Mouse (Mus musculus) liver, embryonic 14.5 days (tissue): Measurements from ENCODE around the gene Rhox7b. TPM values are rescaled to one million over a fixed set of nuclear protein-coding genes. Genes with fewer than 3 reads are reported as not detected.
"Not testable (repeated sequence)": the region's sequence is repeated elsewhere in the genome, so short reads cannot be mapped to it uniquely, and the experiment has no call there.

ENCODE experiments used
- ATAC-seq: fragments of 200-750 bp; cut with Nextera tagmentation; 2 replicates; pipeline ENCODE4 v1.8.0; 2017; ENCODE audit warnings: moderate number of reproducible peaks, mild to moderate bottlenecking, moderate library complexity; ENCODE audit not compliant: insufficient read depth
- DNase-seq, 3 experiments: peaks; one replicate each; pipeline ENCODE4 v3.0.0-alpha.2; 2012 to 2013; ENCODE audit warnings: low read depth in 3 of 3, low spot score in 3 of 3
- H3K27ac ChIP-seq: fragments of 300-500 bp; sonication (generic); 2 replicates; pipeline ENCODE4 v1.5.1; 2014; ENCODE audit warnings: moderate library complexity, mild to moderate bottlenecking, control low read depth, inconsistent platforms
- H3K27me3 ChIP-seq: fragments of 300-500 bp; sonication (generic); 2 replicates; pipeline ENCODE4 v1.6.1; 2014; ENCODE audit warnings: mild to moderate bottlenecking, low read length, moderate library complexity; ENCODE audit not compliant: control insufficient read depth, insufficient read depth
- H3K36me3 ChIP-seq: fragments of 300-500 bp; sonication (generic); replicated peaks from 2 replicates; pipeline ENCODE4 v1.6.1; 2014; ENCODE audit warnings: low read depth; ENCODE audit not compliant: control insufficient read depth, insufficient read depth
- H3K4me1 ChIP-seq, 2 experiments: fragments of 200-500 bp in 1 of 2; fragments of 300-500 bp in 1 of 2; sonication (generic) in 1 of 2; replicated peaks; 2 replicates each; pipeline ENCODE4 v1.6.1; 2012 to 2014; ENCODE audit warnings: antibody characterized with exemption in 1 of 2, inconsistent platforms in 1 of 2, low read length in 1 of 2; ENCODE audit not compliant: control insufficient read depth in 2 of 2, insufficient read depth in 2 of 2
- H3K4me2 ChIP-seq: fragments of 300-500 bp; sonication (generic); 2 replicates; pipeline ENCODE4 v1.6.1; 2014; ENCODE audit warnings: low read depth, mild to moderate bottlenecking, control low read depth, moderate library complexity
- H3K4me3 ChIP-seq, 2 experiments: fragments of 200-500 bp in 1 of 2; fragments of 300-500 bp in 1 of 2; sonication (generic) in 1 of 2; 2 replicates each; pipeline ENCODE4 v1.5.1; 2012 to 2014; ENCODE audit warnings: low read depth in 2 of 2, low read length in 2 of 2, mild to moderate bottlenecking in 2 of 2, control low read depth in 1 of 2, inconsistent platforms in 1 of 2, moderate library complexity in 1 of 2; ENCODE audit not compliant: insufficient read depth in 1 of 2
- H3K9ac ChIP-seq: fragments of 300-500 bp; sonication (generic); replicated peaks from 2 replicates; pipeline ENCODE4 v1.6.1; 2014; ENCODE audit warnings: mild to moderate bottlenecking, control low read depth, moderate library complexity
- H3K9me3 ChIP-seq: fragments of 300-500 bp; sonication (generic); 2 replicates; pipeline ENCODE4 v1.6.1; 2016; ENCODE audit warnings: low read length, mixed read lengths; ENCODE audit not compliant: control insufficient read depth
- CTCF ChIP-seq: IDR thresholded peaks from 2 replicates; pipeline ENCODE4 v1.5.1; 2016; ENCODE audit warnings: antibody characterized with exemption, low read depth, control low read depth
- EP300 ChIP-seq: IDR thresholded peaks from 2 replicates; pipeline ENCODE4 v1.6.1; 2016; ENCODE audit warnings: antibody characterized with exemption, low read depth
- WGBS: fragments of 180-500 bp; shearing (Covaris S2); extraction: QIAGEN DNeasy Blood & Tissue Kit; methylation state at CpG from one replicate; pipeline ENCODE4 v1.1.7; 2014; ENCODE audit not compliant: insufficient replicate concordance; 5-methylcytosine and 5-hydroxymethylcytosine counted together
- polyA plus RNA-seq, 2 experiments: library from polyadenylated mRNA; depleted of rRNA in 1 of 2; stranded (reverse) in 1 of 2; unstranded in 1 of 2; fragments of >200 nt; fragmentation: Nextera tagmentation in 1 of 2; extraction: Ambion mirVana in 1 of 2; gene quantifications; 2 replicates each; pipeline versions ENCODE4 v1.2.1 to v1.2.3; 2012 to 2014

Rhox7b gene
- polyA plus RNA-seq (2012; rRNA removed) (not detected in 2 replicates), polyA plus RNA-seq (2014; fragmentation: Nextera tagmentation; extraction: Ambion mirVana) (not detected in 2 replicates)

DNA sequence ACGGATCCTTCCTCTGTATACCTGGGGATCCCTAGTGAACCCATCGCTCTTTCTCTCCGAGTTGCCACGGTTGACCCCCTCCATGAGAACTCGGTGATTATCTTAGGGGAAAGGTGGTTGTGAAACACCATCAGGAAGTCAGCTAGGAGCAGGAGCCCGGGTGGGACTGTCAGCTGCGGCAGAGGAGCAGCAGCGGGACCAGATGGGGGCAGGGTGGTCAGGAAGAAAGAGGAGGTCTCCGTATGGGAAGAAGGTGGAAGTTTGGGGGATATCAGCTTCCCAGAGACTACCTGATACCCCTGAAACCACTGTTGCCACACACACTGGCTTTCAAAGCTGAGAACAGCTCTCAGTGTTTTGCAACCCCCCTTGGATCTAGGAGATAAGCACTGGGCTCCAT lies at the start of gene Rhox7b:
Gene Rhox7b, minus strand, starts transcription at position 101 of the 400 bp plus-strand sequence.
- H3K27ac ChIP-seq, H3K9me3 ChIP-seq, H3K36me3 ChIP-seq, H3K4me1 ChIP-seq, H3K9ac ChIP-seq, DNase-seq, H3K4me3 ChIP-seq, ATAC-seq, H3K4me2 ChIP-seq, H3K27me3 ChIP-seq: not testable (repeated sequence)
- 50% methylated on average over 9 of the region's 9 CpGs for WGBS

DNA sequence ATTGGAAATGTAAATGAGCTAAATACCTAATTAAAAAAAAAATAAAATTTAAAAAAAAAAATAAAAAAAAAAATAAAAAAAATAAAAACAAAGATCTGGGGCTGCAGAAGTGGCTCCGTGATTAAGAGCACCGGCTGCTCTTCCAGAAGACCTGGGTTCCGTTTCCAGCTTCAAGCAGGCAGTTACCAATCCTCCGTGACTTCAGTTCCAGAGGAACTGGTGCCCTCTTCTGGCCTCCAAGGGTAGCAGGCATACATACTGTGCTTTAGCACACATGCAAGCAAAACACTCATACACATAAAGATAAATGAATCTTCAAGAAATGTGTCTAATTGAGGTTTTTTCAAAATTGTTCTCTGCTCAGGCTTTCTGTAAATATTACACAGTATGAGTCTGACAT lies 19.3 kb upstream of the Rhox7b start:
- Histone ChIP-seq H3K9ac (no peak overlapping the region), H3K4me3 (no peak overlapping the region), H3K4me2 (no peak overlapping the region), H3K36me3 (no peaks in the 10 kb centered on the region), H3K9me3 (no peaks in the 10 kb centered on the region), H3K27ac (no peak overlapping the region), H3K27me3 (no peaks in the 10 kb centered on the region), H3K4me1 (no peaks in the 10 kb centered on the region)
- WGBS: 57% methylated on average over 4 of the region's 4 CpGs
- no peak for ATAC-seq
- TF ChIP-seq CTCF: no peak
- TF ChIP-seq EP300: no peak
- DNase-seq: no peak

DNA sequence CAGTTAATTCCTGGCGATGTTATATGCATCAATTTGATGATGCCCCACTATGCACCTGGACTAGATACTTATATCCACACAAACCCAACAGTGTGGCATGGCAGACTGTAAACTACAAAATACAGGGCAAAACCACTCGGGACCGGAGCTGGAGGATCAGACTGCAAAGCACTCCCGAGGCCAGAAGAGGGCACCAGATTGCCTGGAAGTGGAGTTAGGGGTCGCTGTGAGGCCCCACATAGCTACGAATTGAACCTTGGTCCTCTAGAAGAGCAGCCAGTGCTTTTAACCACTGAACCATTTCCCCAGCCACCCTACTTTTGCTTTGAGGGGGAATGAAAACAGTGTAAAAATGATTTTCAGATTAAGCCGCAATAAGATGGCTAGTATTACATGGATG lies 11.5 kb upstream of the Rhox7b start:
- Histone ChIP-seq H3K36me3 (no peaks in the 10 kb centered on the region), H3K4me2 (no peak overlapping the region), H3K4me3 (no peak overlapping the region), H3K4me1 (no peaks in the 10 kb centered on the region), H3K27me3 (no peaks in the 10 kb centered on the region), H3K27ac (no peak overlapping the region), H3K9ac (no peak overlapping the region), H3K9me3 (no peaks in the 10 kb centered on the region)
- ATAC-seq (no peak), DNase-seq (no peak)
- WGBS: 49% methylated on average over 7 of the region's 7 CpGs
- TF ChIP-seq CTCF (peak; percentile 10; the same call in 1 of the 2 replicates), EP300 (no peak)

DNA sequence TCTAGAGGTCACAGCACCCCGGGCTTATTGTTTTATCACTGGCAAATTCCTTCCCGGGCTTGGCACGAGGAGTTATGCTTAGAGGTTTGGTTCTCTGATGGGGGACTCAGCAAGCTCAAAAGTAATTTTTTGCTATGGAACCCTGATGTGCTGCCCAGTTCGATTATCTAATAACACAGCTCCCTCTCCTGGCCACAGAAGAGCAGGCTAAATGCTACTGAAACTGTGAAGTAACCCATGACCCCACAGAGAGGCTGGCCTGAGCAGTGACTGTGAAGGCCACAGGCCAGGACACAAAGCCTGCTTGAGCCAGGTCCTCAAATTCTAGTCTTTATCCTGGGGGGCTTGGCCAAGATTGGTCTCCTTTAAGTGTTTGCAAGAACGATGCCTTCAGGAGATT lies 6.7 kb upstream of the Rhox7b start:
- no peak for ATAC-seq

DNA sequence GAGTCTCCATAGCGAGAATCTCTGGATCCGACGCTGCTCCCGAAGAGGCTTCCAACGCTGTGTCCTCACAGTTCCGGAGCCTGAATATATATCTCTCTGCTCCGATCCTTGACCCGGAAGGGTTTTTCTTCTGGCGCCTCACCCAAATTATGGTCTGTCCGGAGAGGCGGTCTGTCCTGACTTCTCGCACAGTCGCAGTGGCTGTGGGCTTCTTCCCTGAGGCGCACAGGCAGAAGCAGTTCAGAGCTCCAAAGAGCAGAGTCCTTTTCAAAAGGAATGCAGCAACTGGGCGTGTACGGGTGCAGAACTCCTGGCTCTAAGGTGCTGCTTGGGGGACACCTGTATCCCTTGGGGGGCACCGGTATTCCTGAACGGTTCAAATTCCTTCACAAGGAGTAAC lies 4.6 kb upstream of the Rhox7b start, which contains the start of gene Rhox9:
Gene Rhox9, minus strand, starts transcription at position 101 of the 400 bp plus-strand sequence.
- H3K9me3 ChIP-seq, H3K36me3 ChIP-seq, H3K9ac ChIP-seq, H3K4me2 ChIP-seq, H3K27me3 ChIP-seq, H3K27ac ChIP-seq, ATAC-seq, H3K4me1 ChIP-seq, DNase-seq, H3K4me3 ChIP-seq: not testable (repeated sequence)
- WGBS: 88% methylated on average over 9 of the region's 18 CpGs

More for the DNA sequence above, 6.7 kb upstream of the Rhox7b start:
- Histone ChIP-seq H3K9me3 (no peaks in the 10 kb centered on the region), H3K4me3 (no peak overlapping the region), H3K4me1 (no peaks in the 10 kb centered on the region), H3K27me3 (no peaks in the 10 kb centered on the region), H3K27ac (no peak overlapping the region), H3K4me2 (no peak overlapping the region), H3K9ac (no peak overlapping the region), H3K36me3 (no peaks in the 10 kb centered on the region)
- DNase-seq: no peak
- WGBS: 44% methylated on average over 5 of the region's 5 CpGs
- no peak for TF ChIP-seq EP300
- no peak for TF ChIP-seq CTCF
